Mouse (Mus musculus) heart, adult 2 months (tissue): Measurements from ENCODE around the gene Zdhhc18.

Experiments
- CTCF ChIP-seq: fragments of 200-600 bp; IDR thresholded peaks from 2 replicates; pipeline ENCODE4 v1.8.1; 2022; ENCODE audit warnings: antibody characterized with exemption, mild to moderate bottlenecking, moderate library complexity
- EP300 ChIP-seq: fragments of 200-500 bp; IDR thresholded peaks from 2 replicates; pipeline ENCODE4 v1.6.1; 2011; ENCODE audit warnings: low read depth, low read length, control low read depth; ENCODE audit not compliant: insufficient read depth

- TF ChIP-seq EP300: 0 out of 2 replicates have a peak, but pooled peaks have one; percentile 12
- TF ChIP-seq CTCF: no peak
Observed at GRCm38 (mm10) chr4:133660193-133661155, 10.5 kb upstream of the Zdhhc18 start.
